Mouse (Mus musculus): ENCODE measurements around the gene Uqcc2. TPM values are rescaled to one million over a fixed set of nuclear protein-coding genes. Genes with fewer than 3 reads are reported as not detected.
A peak's percentile ranks its signal among the peaks of the same experiment; 100 is the strongest.

Gene Uqcc2
- total and polyA plus RNA-seq, 3 experiments = 126 to 240 (median 198) TPM

DNA sequence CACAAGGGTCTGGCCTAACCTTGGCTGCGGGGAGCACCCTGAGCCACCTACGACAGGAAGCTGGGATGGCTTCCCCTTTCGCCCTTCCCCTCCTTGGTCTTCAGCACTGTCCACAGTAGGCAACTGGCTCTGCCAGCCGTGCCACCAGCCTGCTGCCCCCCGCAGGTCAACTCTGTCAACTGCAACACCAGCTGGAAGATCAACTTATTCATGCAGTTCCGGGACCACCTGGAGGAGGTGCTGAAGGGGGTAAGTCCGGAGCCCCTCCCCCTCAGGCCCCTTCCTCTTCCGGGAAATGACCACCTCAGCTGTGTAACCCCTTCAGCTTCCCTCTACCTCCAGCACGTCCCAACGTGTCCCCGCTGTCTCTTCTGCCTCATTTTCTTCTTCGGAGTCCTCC is 46.3 kb downstream of the Uqcc2 start:
- Histone ChIP-seq H3K79me2 (replicated peaks; ENCODE audit: control insufficient read depth, extremely low read depth, insufficient read depth, poor library complexity, severe bottlenecking) (no peaks in the 10 kb centered on the region), H3K4me1 (ENCODE audit: control insufficient read depth in 1 of 2, insufficient read depth in 2 of 2) (peaks cover 3 to 8% of the 10 kb centered on the region in 2 experiments; a peak in 3 of 4 replicates), H3K4me3 (replicated peaks in 1 of 3; ENCODE audit: low read depth in 2 of 3, low read length in 2 of 3, poor library complexity in 1 of 3) (no peak overlapping the region), H3K9me3 (replicated peaks; ENCODE audit: low read length) (no peaks in the 10 kb centered on the region), H3K4me2 (ENCODE audit: insufficient read depth, low read depth, poor library complexity, severe bottlenecking) (no peak overlapping the region), H3K27me3 (replicated peaks) (no peaks in the 10 kb centered on the region), H3K27ac (ENCODE audit: insufficient read depth, low read depth) (no peak overlapping the region), H3K36me3 (replicated peaks in 1 of 2; ENCODE audit: control insufficient read depth in 1 of 2, insufficient read depth in 1 of 2, low read length in 1 of 2) (peaks cover 10 to 69% of the 10 kb centered on the region in 2 experiments), H3K9ac (ENCODE audit: insufficient read depth, low read depth) (no peak overlapping the region)
- in situ Hi-C loops (cut with MboI; ENCODE audit: low pct_ligation_motif_present, low pct_unique_long_range_greater_than_20kb, low sequenced_read_pairs) (loop anchor here (10.0 kb wide), 1 partner anchor 53 kb away; no protein-coding TSS in a partner anchor), dilution Hi-C loops (cut with MboI; ENCODE audit: extremely low pct_ligation_motif_present, extremely low pct_unique_long_range_greater_than_20kb, low sequenced_read_pairs) (no loop called here)
- TF ChIP-seq RAD21 (IDR thresholded peaks at IDR 0.05; ENCODE audit: low read depth, low read length) (peak; percentile 39), SMC3 (IDR thresholded peaks at IDR 0.05; ENCODE audit: low read depth, low read length) (peak; percentile 59), CTCF (conservative IDR thresholded peaks at IDR 0.05 in 1 of 2, IDR thresholded peaks at IDR 0.05 in 1 of 2; ENCODE audit: low read depth in 2 of 2, low read length in 2 of 2) (peak; percentile 26 to 68; a peak in 2 of 4 replicates), NRF1 (IDR thresholded peaks at IDR 0.05; ENCODE audit: low read depth, low read length) (no peak), MAZ (IDR thresholded peaks at IDR 0.05; ENCODE audit: low read depth, low read length) (no peak), POLR2AphosphoS2 (IDR thresholded peaks at IDR 0.05; ENCODE audit: low read depth, low read length) (no peak)
- no peak for DNase-seq (ENCODE audit: extremely low read depth)

DNA sequence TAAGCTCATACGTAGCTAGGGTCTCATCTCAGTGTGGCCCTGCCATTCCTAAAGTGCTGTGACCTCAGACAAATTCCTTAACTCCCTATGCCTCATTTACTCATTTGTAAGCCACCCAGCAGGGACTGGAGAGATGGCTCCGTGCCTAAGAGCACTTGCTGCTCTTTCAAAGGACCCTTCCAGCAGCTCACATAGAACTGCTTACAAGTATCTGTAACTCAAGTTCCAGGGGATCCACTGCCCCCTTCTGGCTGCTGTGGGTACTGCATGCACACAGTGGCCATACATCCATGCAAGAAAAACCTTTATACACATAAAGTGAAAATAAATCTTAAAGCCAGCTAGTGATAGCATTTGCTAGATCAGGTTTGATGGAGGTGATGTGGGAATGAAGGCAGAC is 48.0 kb downstream of the Uqcc2 start:
- no peak overlapping the region for H3K4me3 ChIP-seq (replicated peaks in 1 of 3; ENCODE audit: low read depth in 2 of 3, low read length in 2 of 3, poor library complexity in 1 of 3)
- TF ChIP-seq KAT2A (IDR thresholded peaks at IDR 0.05; ENCODE audit: insufficient replicate concordance, low read length) (no peak), USF2 (conservative IDR thresholded peaks at IDR 0.05; ENCODE audit: low read depth, low read length) (no peak), IRF4 (IDR thresholded peaks at IDR 0.05; ENCODE audit: low read depth, low read length) (no peak), ZC3H11A (IDR thresholded peaks at IDR 0.05; ENCODE audit: low read depth, low read length) (0 out of 2 replicates have a peak, but pooled peaks have one; percentile 13), BHLHE40 (IDR thresholded peaks at IDR 0.05; ENCODE audit: low read depth, low read length) (no peak), EP300 (IDR thresholded peaks at IDR 0.05; ENCODE audit: low read length) (no peak), MYC (IDR thresholded peaks at IDR 0.05; ENCODE audit: low read depth, low read length) (no peak), GABPA (IDR thresholded peaks at IDR 0.05; ENCODE audit: insufficient replicate concordance, low read depth, low read length) (no peak), ZKSCAN1 (IDR thresholded peaks at IDR 0.05; ENCODE audit: borderline replicate concordance, low read depth, low read length) (no peak), TBP (conservative IDR thresholded peaks at IDR 0.05; ENCODE audit: low read depth, low read length) (no peak), NELFE (IDR thresholded peaks at IDR 0.05; ENCODE audit: low read depth, low read length) (no peak), ZMIZ1 (IDR thresholded peaks at IDR 0.05; ENCODE audit: low read depth, low read length) (no peak), USF1 (IDR thresholded peaks at IDR 0.05; ENCODE audit: low read depth, low read length) (no peak), NRF1 (IDR thresholded peaks at IDR 0.05; ENCODE audit: low read depth, low read length) (no peak), RCOR1 (conservative IDR thresholded peaks at IDR 0.05; ENCODE audit: low read depth, low read length) (no peak), SIN3A (IDR thresholded peaks at IDR 0.05; ENCODE audit: low read length) (no peak), ELF1 (IDR thresholded peaks at IDR 0.05; ENCODE audit: low read depth, low read length) (no peak), UBTF (IDR thresholded peaks at IDR 0.05; ENCODE audit: low read depth, low read length) (no peak), CHD1 (IDR thresholded peaks at IDR 0.05; ENCODE audit: low read depth, low read length) (no peak), JUN (IDR thresholded peaks at IDR 0.05; ENCODE audit: insufficient read depth, low read depth, low read length) (no peak), ZNF384 (IDR thresholded peaks at IDR 0.05; ENCODE audit: low read depth, low read length) (no peak), SMC3 (IDR thresholded peaks at IDR 0.05; ENCODE audit: low read depth, low read length) (peak; percentile 90), CTCF (conservative IDR thresholded peaks at IDR 0.05 in 1 of 2, IDR thresholded peaks at IDR 0.05 in 1 of 2; ENCODE audit: low read depth in 2 of 2, low read length in 2 of 2) (peak; percentile 85 to 91), MAX (IDR thresholded peaks at IDR 0.05; ENCODE audit: low read length) (no peak), MXI1 (IDR thresholded peaks at IDR 0.05; ENCODE audit: low read depth, low read length) (no peak), POLR2A (IDR thresholded peaks at IDR 0.05; ENCODE audit: low read depth, low read length) (no peak), CHD2 (IDR thresholded peaks at IDR 0.05; ENCODE audit: low read length) (no peak), RAD21 (IDR thresholded peaks at IDR 0.05; ENCODE audit: low read depth, low read length) (peak; percentile 80), E2F4 (IDR thresholded peaks at IDR 0.05; ENCODE audit: insufficient replicate concordance, low read depth, low read length) (no peak)
- no peaks in the 10 kb centered on the region for H3K9me3 ChIP-seq (replicated peaks; ENCODE audit: low read length)
- no peaks in the 10 kb centered on the region for H3K79me2 ChIP-seq (replicated peaks; ENCODE audit: control insufficient read depth, extremely low read depth, insufficient read depth, poor library complexity, severe bottlenecking)
- dilution Hi-C loops (cut with MboI; ENCODE audit: extremely low pct_ligation_motif_present, extremely low pct_unique_long_range_greater_than_20kb, low sequenced_read_pairs) = no loop called here
- H3K9ac ChIP-seq (ENCODE audit: insufficient read depth, low read depth) = no peak overlapping the region
- no peak overlapping the region for H3K4me2 ChIP-seq (ENCODE audit: insufficient read depth, low read depth, poor library complexity, severe bottlenecking)
- H3K4me1 ChIP-seq (ENCODE audit: control insufficient read depth in 1 of 2, insufficient read depth in 2 of 2) = peaks cover 3 to 11% of the 10 kb centered on the region in 2 experiments; a peak in 3 of 4 replicates
- no peaks in the 10 kb centered on the region for H3K27me3 ChIP-seq (replicated peaks)
- peak; percentile 70 for DNase-seq (ENCODE audit: extremely low read depth)
- in situ Hi-C loops (cut with MboI; ENCODE audit: low pct_ligation_motif_present, low pct_unique_long_range_greater_than_20kb, low sequenced_read_pairs) = loop anchor here (10.0 kb wide), 1 partner anchor 51 kb away; no protein-coding TSS in a partner anchor
- H3K27ac ChIP-seq (ENCODE audit: insufficient read depth, low read depth) = no peak overlapping the region
- H3K36me3 ChIP-seq (replicated peaks in 1 of 2; ENCODE audit: control insufficient read depth in 1 of 2, insufficient read depth in 1 of 2, low read length in 1 of 2) = peaks cover 7 to 59% of the 10 kb centered on the region in 2 experiments

All from CH12.LX (cell line).